Mouse (Mus musculus): ENCODE measurements at regions not wholly inside any gene's neighbourhood (a gene's known extent, or its start where the extent isn't known, plus 50 kb on each side); places are given as distances from the start of the nearest gene placed in this dataset.

GRCm38 (mm10) chr3:57923061-57923460, 75.2 kb upstream of the Pfn2 start:
- Histone ChIP-seq H3K27ac (ENCODE audit: low read depth, low read length) (no peak overlapping the region), H3K9ac (ENCODE audit: low read depth, low read length) (no peak overlapping the region), H3K4me3 (ENCODE audit: low read length) (no peak overlapping the region), H3K9me3 (ENCODE audit: control insufficient read depth, low read length) (no peaks in the 10 kb centered on the region), H3K4me1 (ENCODE audit: control insufficient read depth, insufficient read depth, low read length) (no peaks in the 10 kb centered on the region), H3K27me3 (ENCODE audit: control insufficient read depth, insufficient read depth, low read length) (no peaks in the 10 kb centered on the region), H3K36me3 (ENCODE audit: control insufficient read depth, insufficient read depth, low read length) (no peaks in the 10 kb centered on the region), H3K4me2 (replicated peaks; ENCODE audit: low read depth, low read length) (no peak overlapping the region)
- WGBS, result 76% methylated on average over 3 of the region's 3 CpGs
- ATAC-seq (ENCODE audit: low FRiP score, low TSS enrichment), result no peak

GRCm38 (mm10) chr3:57932657-57933539, 85.0 kb upstream of the Pfn2 start:
- H3K4me2 ChIP-seq (replicated peaks; ENCODE audit: low read depth, low read length), result no peak overlapping the region
- no peak overlapping the region for H3K27ac ChIP-seq (ENCODE audit: low read depth, low read length)
- WGBS, result 83% methylated on average over 3 of the region's 3 CpGs
- no peak overlapping the region for H3K9ac ChIP-seq (ENCODE audit: low read depth, low read length)
- ATAC-seq (ENCODE audit: low FRiP score, low TSS enrichment), result no peak
- no peaks in the 10 kb centered on the region for H3K36me3 ChIP-seq (ENCODE audit: control insufficient read depth, insufficient read depth, low read length)
- no peak overlapping the region for H3K4me3 ChIP-seq (ENCODE audit: low read length)
- H3K27me3 ChIP-seq (ENCODE audit: control insufficient read depth, insufficient read depth, low read length), result no peaks in the 10 kb centered on the region
- no peaks in the 10 kb centered on the region for H3K9me3 ChIP-seq (ENCODE audit: control insufficient read depth, low read length)
- H3K4me1 ChIP-seq (ENCODE audit: control insufficient read depth, insufficient read depth, low read length), result no peaks in the 10 kb centered on the region

DNA sequence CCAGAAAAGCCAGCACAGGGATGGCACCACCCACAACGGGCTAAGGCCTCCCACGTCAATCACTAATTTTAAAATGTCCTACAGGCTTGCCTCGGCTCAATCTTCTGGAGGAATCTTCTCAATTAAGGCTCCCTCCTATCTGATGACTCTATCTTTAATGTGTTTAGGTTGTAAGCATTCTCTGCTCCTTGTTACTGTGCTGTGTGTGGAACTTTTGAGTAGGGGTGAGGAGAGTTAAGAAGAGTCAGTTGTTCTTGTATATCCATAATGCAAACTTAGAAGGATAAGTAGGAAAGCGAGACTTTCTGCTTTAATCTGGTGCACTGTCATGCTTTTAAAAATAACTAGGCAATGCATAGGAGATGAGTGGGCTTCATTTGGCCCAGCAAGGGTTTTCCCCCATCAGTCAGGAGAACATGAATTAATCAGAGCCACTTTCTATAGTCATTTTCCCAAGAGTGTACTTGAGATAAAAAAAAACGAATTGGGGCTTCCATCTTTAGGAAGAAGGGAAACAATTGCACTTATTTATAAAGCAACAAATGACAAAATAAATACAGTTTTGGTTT, 87.2 kb upstream of the Pfn2 start:
- no peak overlapping the region for H3K4me2 ChIP-seq (replicated peaks; ENCODE audit: low read depth, low read length)
- H3K9ac ChIP-seq (ENCODE audit: low read depth, low read length), result no peak overlapping the region
- no peak overlapping the region for H3K27ac ChIP-seq (ENCODE audit: low read depth, low read length)
- no peaks in the 10 kb centered on the region for H3K4me1 ChIP-seq (ENCODE audit: control insufficient read depth, insufficient read depth, low read length)
- H3K9me3 ChIP-seq (ENCODE audit: control insufficient read depth, low read length), result no peaks in the 10 kb centered on the region
- H3K36me3 ChIP-seq (ENCODE audit: control insufficient read depth, insufficient read depth, low read length), result no peaks in the 10 kb centered on the region
- no peaks in the 10 kb centered on the region for H3K27me3 ChIP-seq (ENCODE audit: control insufficient read depth, insufficient read depth, low read length)
- 67% methylated on average over 5 of the region's 5 CpGs for WGBS
- no peak overlapping the region for H3K4me3 ChIP-seq (ENCODE audit: low read length)
- ATAC-seq (ENCODE audit: low FRiP score, low TSS enrichment), result no peak

- Histone ChIP-seq H3K4me2 (replicated peaks; ENCODE audit: low read depth, low read length) (no peak overlapping the region), H3K27me3 (ENCODE audit: control insufficient read depth, insufficient read depth, low read length) (no peaks in the 10 kb centered on the region), H3K4me3 (ENCODE audit: low read length) (no peak overlapping the region), H3K9me3 (ENCODE audit: control insufficient read depth, low read length) (no peaks in the 10 kb centered on the region), H3K36me3 (ENCODE audit: control insufficient read depth, insufficient read depth, low read length) (no peaks in the 10 kb centered on the region), H3K9ac (ENCODE audit: low read depth, low read length) (no peak overlapping the region), H3K27ac (ENCODE audit: low read depth, low read length) (no peak overlapping the region), H3K4me1 (ENCODE audit: control insufficient read depth, insufficient read depth, low read length) (no peaks in the 10 kb centered on the region)
- WGBS, result 81% methylated on average over 4 of the region's 4 CpGs
- ATAC-seq (ENCODE audit: low FRiP score, low TSS enrichment), result no peak
Measured at GRCm38 (mm10) chr3:57940504-57941381, 92.9 kb upstream of the Pfn2 start.

DNA sequence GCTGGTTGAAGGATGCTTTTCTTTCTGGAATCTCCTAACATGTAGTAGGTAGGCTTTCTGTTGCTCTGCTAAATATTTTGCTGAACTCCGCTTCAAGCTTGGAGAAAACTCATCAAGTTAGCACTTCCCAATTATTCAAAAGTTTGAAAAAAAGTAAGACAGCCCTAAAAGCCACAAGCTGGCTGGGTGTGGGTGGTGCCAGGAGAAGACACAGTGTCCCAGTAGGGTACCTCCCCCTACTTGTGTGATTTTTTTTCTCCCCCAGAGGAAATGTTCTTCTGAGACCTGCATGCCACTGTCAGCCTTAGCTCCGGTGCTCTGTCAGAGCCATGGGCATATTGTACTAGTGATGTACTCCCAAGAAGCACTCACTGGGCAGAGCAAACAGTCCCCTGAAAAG, 96.8 kb upstream of the Pfn2 start:
- Histone ChIP-seq H3K4me3 (ENCODE audit: low read length) (no peak overlapping the region), H3K4me2 (replicated peaks; ENCODE audit: low read depth, low read length) (no peak overlapping the region), H3K27ac (ENCODE audit: low read depth, low read length) (no peak overlapping the region), H3K9me3 (ENCODE audit: control insufficient read depth, low read length) (peaks cover 4% of the 10 kb centered on the region; the same call in 1 of the 2 replicates), H3K9ac (ENCODE audit: low read depth, low read length) (no peak overlapping the region), H3K27me3 (ENCODE audit: control insufficient read depth, insufficient read depth, low read length) (no peaks in the 10 kb centered on the region), H3K4me1 (ENCODE audit: control insufficient read depth, insufficient read depth, low read length) (no peaks in the 10 kb centered on the region), H3K36me3 (ENCODE audit: control insufficient read depth, insufficient read depth, low read length) (no peaks in the 10 kb centered on the region)
- no peak for ATAC-seq (ENCODE audit: low FRiP score, low TSS enrichment)
- WGBS, result 82% methylated on average over 2 of the region's 2 CpGs

DNA sequence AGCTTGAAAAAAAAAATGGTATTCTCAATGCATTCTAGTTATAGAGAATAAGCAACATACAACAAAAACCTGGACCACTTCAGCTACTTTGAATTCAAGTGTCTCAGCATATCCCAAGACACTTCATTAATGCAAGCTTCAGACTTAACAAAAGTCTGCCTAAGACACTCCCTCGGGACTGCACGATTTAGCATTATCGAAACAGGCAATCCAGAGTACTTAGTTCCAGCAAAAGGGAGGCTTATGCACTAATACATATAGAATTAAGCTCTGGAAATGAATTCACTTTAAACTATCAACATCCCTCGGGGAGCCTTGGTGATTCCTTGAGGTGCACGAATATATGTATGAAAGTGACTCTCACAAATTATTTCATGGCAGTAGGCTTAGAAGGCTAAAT, 97.9 kb upstream of the Pfn2 start:
- Histone ChIP-seq H3K4me1 (ENCODE audit: control insufficient read depth, insufficient read depth, low read length) (no peaks in the 10 kb centered on the region), H3K27me3 (ENCODE audit: control insufficient read depth, insufficient read depth, low read length) (no peaks in the 10 kb centered on the region), H3K4me2 (replicated peaks; ENCODE audit: low read depth, low read length) (no peak overlapping the region), H3K27ac (ENCODE audit: low read depth, low read length) (no peak overlapping the region), H3K4me3 (ENCODE audit: low read length) (no peak overlapping the region), H3K9ac (ENCODE audit: low read depth, low read length) (no peak overlapping the region), H3K9me3 (ENCODE audit: control insufficient read depth, low read length) (peaks cover 4% of the 10 kb centered on the region; the same call in 1 of the 2 replicates), H3K36me3 (ENCODE audit: control insufficient read depth, insufficient read depth, low read length) (no peaks in the 10 kb centered on the region)
- no peak for ATAC-seq (ENCODE audit: low FRiP score, low TSS enrichment)
- 89% methylated on average over 5 of the region's 5 CpGs for WGBS

DNA sequence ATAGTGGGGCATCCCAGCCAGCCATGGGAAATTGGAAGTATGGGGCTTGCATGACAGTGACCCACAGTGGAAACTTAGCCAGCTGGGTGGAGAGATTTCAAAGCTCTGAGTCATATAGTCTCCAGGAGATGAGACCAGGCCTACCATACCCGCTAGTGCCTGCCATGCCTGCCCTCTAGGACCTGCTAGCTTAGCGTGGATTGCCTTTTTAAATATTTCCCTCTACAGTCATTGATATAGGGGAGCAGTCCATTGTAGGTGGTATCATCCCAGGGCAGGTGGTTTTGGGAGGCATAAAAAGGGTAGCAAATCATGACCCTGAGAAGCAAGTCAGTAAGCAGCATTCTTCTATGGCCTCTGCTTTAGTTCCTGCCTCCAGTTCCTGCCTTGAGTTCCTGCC, 99.5 kb upstream of the Pfn2 start:
- no peaks in the 10 kb centered on the region for H3K27me3 ChIP-seq (ENCODE audit: control insufficient read depth, insufficient read depth, low read length)
- no peak overlapping the region for H3K4me3 ChIP-seq (ENCODE audit: low read length)
- no peaks in the 10 kb centered on the region for H3K4me1 ChIP-seq (ENCODE audit: control insufficient read depth, insufficient read depth, low read length)
- no peaks in the 10 kb centered on the region for H3K36me3 ChIP-seq (ENCODE audit: control insufficient read depth, insufficient read depth, low read length)
- no peak overlapping the region for H3K9ac ChIP-seq (ENCODE audit: low read depth, low read length)
- no peak overlapping the region for H3K27ac ChIP-seq (ENCODE audit: low read depth, low read length)
- peaks cover 4% of the 10 kb centered on the region; the same call in 1 of the 2 replicates for H3K9me3 ChIP-seq (ENCODE audit: control insufficient read depth, low read length)
- ATAC-seq (ENCODE audit: low FRiP score, low TSS enrichment), result no peak
- 90% methylated on average over 2 of the region's 2 CpGs for WGBS
- H3K4me2 ChIP-seq (replicated peaks; ENCODE audit: low read depth, low read length), result no peak overlapping the region

- ATAC-seq (ENCODE audit: low FRiP score, low TSS enrichment), result no peak
- peaks cover 4% of the 10 kb centered on the region; the same call in 1 of the 2 replicates for H3K9me3 ChIP-seq (ENCODE audit: control insufficient read depth, low read length)
- no peaks in the 10 kb centered on the region for H3K4me1 ChIP-seq (ENCODE audit: control insufficient read depth, insufficient read depth, low read length)
- no peak overlapping the region for H3K27ac ChIP-seq (ENCODE audit: low read depth, low read length)
- H3K27me3 ChIP-seq (ENCODE audit: control insufficient read depth, insufficient read depth, low read length), result no peaks in the 10 kb centered on the region
- 78% methylated on average over 1 of the region's 1 CpGs for WGBS
- H3K4me2 ChIP-seq (replicated peaks; ENCODE audit: low read depth, low read length), result no peak overlapping the region
- no peaks in the 10 kb centered on the region for H3K36me3 ChIP-seq (ENCODE audit: control insufficient read depth, insufficient read depth, low read length)
- no peak overlapping the region for H3K4me3 ChIP-seq (ENCODE audit: low read length)
- no peak overlapping the region for H3K9ac ChIP-seq (ENCODE audit: low read depth, low read length)
Measured at GRCm38 (mm10) chr3:57948720-57949119, 100.8 kb upstream of the Pfn2 start.
